Mouse (Mus musculus) C2C12 (cell line): ENCODE data around the gene Ccdc57.
A peak's percentile ranks its signal among the peaks of the same experiment; 100 is the strongest.

Source experiments
- CTCF ChIP-seq: IDR thresholded peaks from one replicate; pipeline ENCODE4 v1.5.1; 2011; ENCODE audit not compliant: control insufficient read depth, insufficient read depth, insufficient read length
- MYOG ChIP-seq: IDR thresholded peaks from one replicate; pipeline ENCODE4 v1.6.1; 2011; ENCODE audit not compliant: control insufficient read depth, insufficient read length; ENCODE audit errors: extremely low read depth

GRCm38 (mm10) chr11:120823956-120824786, 108.5 kb downstream of the Ccdc57 start, which contains the start of gene Fasn:
- peak; percentile 91 for TF ChIP-seq CTCF
- no peak for TF ChIP-seq MYOG
